Mouse (Mus musculus): ENCODE measurements at regions not wholly inside any gene's neighbourhood (a gene's known extent, or its start where the extent isn't known, plus 50 kb on each side); places are given as distances from the start of the nearest gene placed in this dataset.

- H3K36me3 ChIP-seq (replicated peaks in 1 of 2; ENCODE audit: control insufficient read depth in 1 of 2, insufficient read depth in 1 of 2, low read length in 1 of 2) = no peaks in the 10 kb centered on the region
- in situ Hi-C loops (cut with MboI; ENCODE audit: low pct_ligation_motif_present, low pct_unique_long_range_greater_than_20kb, low sequenced_read_pairs) = no loop called here
- H3K9ac ChIP-seq (ENCODE audit: insufficient read depth, low read depth) = no peak overlapping the region
- H3K4me3 ChIP-seq (replicated peaks in 1 of 3; ENCODE audit: low read depth in 2 of 3, low read length in 2 of 3, poor library complexity in 1 of 3) = no peak overlapping the region
- no peaks in the 10 kb centered on the region for H3K9me3 ChIP-seq (replicated peaks; ENCODE audit: low read length)
- H3K79me2 ChIP-seq (replicated peaks; ENCODE audit: control insufficient read depth, extremely low read depth, insufficient read depth, poor library complexity, severe bottlenecking) = no peaks in the 10 kb centered on the region
- no peak overlapping the region for H3K4me2 ChIP-seq (ENCODE audit: insufficient read depth, low read depth, poor library complexity, severe bottlenecking)
- TF ChIP-seq EP300 (IDR thresholded peaks at IDR 0.05; ENCODE audit: low read length) = no peak
- TF ChIP-seq E2F4 (IDR thresholded peaks at IDR 0.05; ENCODE audit: insufficient replicate concordance, low read depth, low read length) = no peak
- no peak for TF ChIP-seq CTCF (conservative IDR thresholded peaks at IDR 0.05 in 1 of 2, IDR thresholded peaks at IDR 0.05 in 1 of 2; ENCODE audit: low read depth in 2 of 2, low read length in 2 of 2)
- no peak for TF ChIP-seq TCF12 (IDR thresholded peaks at IDR 0.05; ENCODE audit: low read depth, low read length)
- TF ChIP-seq SIN3A (IDR thresholded peaks at IDR 0.05; ENCODE audit: low read length) = no peak
- no peak for TF ChIP-seq ZC3H11A (IDR thresholded peaks at IDR 0.05; ENCODE audit: low read depth, low read length)
- no peak for TF ChIP-seq USF1 (IDR thresholded peaks at IDR 0.05; ENCODE audit: low read depth, low read length)
- TF ChIP-seq MAX (IDR thresholded peaks at IDR 0.05; ENCODE audit: low read length) = no peak
- TF ChIP-seq ZKSCAN1 (IDR thresholded peaks at IDR 0.05; ENCODE audit: borderline replicate concordance, low read depth, low read length) = no peak
- TF ChIP-seq JUND (conservative IDR thresholded peaks at IDR 0.05; ENCODE audit: low read depth, low read length) = no peak
- H3K27ac ChIP-seq (ENCODE audit: insufficient read depth, low read depth) = no peak overlapping the region
- H3K27me3 ChIP-seq (replicated peaks) = no peaks in the 10 kb centered on the region
- peaks cover 0 to 7% of the 10 kb centered on the region in 2 experiments; a peak in 2 of 4 replicates for H3K4me1 ChIP-seq (ENCODE audit: control insufficient read depth in 1 of 2, insufficient read depth in 2 of 2)
- peak; percentile 11 for DNase-seq (ENCODE audit: extremely low read depth)
- dilution Hi-C loops (cut with MboI; ENCODE audit: extremely low pct_ligation_motif_present, extremely low pct_unique_long_range_greater_than_20kb, low sequenced_read_pairs) = no loop called here
Observed at GRCm38 (mm10) chr6:51118833-51119535, 313.5 kb upstream of the Nfe2l3 start.

GRCm38 (mm10) chr6:51119691-51120302 is 312.7 kb upstream of the Nfe2l3 start:
- H3K27me3 ChIP-seq (replicated peaks) = no peaks in the 10 kb centered on the region
- H3K36me3 ChIP-seq (replicated peaks in 1 of 2; ENCODE audit: control insufficient read depth in 1 of 2, insufficient read depth in 1 of 2, low read length in 1 of 2) = no peaks in the 10 kb centered on the region
- in situ Hi-C loops (cut with MboI; ENCODE audit: low pct_ligation_motif_present, low pct_unique_long_range_greater_than_20kb, low sequenced_read_pairs) = no loop called here
- dilution Hi-C loops (cut with MboI; ENCODE audit: extremely low pct_ligation_motif_present, extremely low pct_unique_long_range_greater_than_20kb, low sequenced_read_pairs) = no loop called here
- peaks cover 0 to 7% of the 10 kb centered on the region in 2 experiments; a peak in 2 of 4 replicates for H3K4me1 ChIP-seq (ENCODE audit: control insufficient read depth in 1 of 2, insufficient read depth in 2 of 2)
- no peaks in the 10 kb centered on the region for H3K79me2 ChIP-seq (replicated peaks; ENCODE audit: control insufficient read depth, extremely low read depth, insufficient read depth, poor library complexity, severe bottlenecking)
- no peak for DNase-seq (ENCODE audit: extremely low read depth)
- H3K9me3 ChIP-seq (replicated peaks; ENCODE audit: low read length) = no peaks in the 10 kb centered on the region
- no peak overlapping the region for H3K4me3 ChIP-seq (replicated peaks in 1 of 3; ENCODE audit: low read depth in 2 of 3, low read length in 2 of 3, poor library complexity in 1 of 3)
- TF ChIP-seq GABPA (IDR thresholded peaks at IDR 0.05; ENCODE audit: insufficient replicate concordance, low read depth, low read length) (no peak), NRF1 (IDR thresholded peaks at IDR 0.05; ENCODE audit: low read depth, low read length) (no peak), MAX (IDR thresholded peaks at IDR 0.05; ENCODE audit: low read length) (no peak), MEF2A (IDR thresholded peaks at IDR 0.05; ENCODE audit: borderline replicate concordance, low read depth, low read length) (no peak), RCOR1 (conservative IDR thresholded peaks at IDR 0.05; ENCODE audit: low read depth, low read length) (no peak), E2F4 (IDR thresholded peaks at IDR 0.05; ENCODE audit: insufficient replicate concordance, low read depth, low read length) (no peak), MAZ (IDR thresholded peaks at IDR 0.05; ENCODE audit: low read depth, low read length) (no peak), HCFC1 (IDR thresholded peaks at IDR 0.05; ENCODE audit: low read depth, low read length) (no peak), CTCF (conservative IDR thresholded peaks at IDR 0.05 in 1 of 2, IDR thresholded peaks at IDR 0.05 in 1 of 2; ENCODE audit: low read depth in 2 of 2, low read length in 2 of 2) (no peak), JUND (conservative IDR thresholded peaks at IDR 0.05; ENCODE audit: low read depth, low read length) (no peak)
- no peak overlapping the region for H3K9ac ChIP-seq (ENCODE audit: insufficient read depth, low read depth)
- H3K4me2 ChIP-seq (ENCODE audit: insufficient read depth, low read depth, poor library complexity, severe bottlenecking) = no peak overlapping the region
- no peak overlapping the region for H3K27ac ChIP-seq (ENCODE audit: insufficient read depth, low read depth)
